Mouse (Mus musculus): ENCODE measurements at regions not wholly inside any gene's neighbourhood (a gene's known extent, or its start where the extent isn't known, plus 50 kb on each side); places are given as distances from the start of the nearest gene placed in this dataset.
"Not testable (repeated sequence)": the region's sequence is repeated elsewhere in the genome, so short reads cannot be mapped to it uniquely, and the experiment has no call there.

GRCm38 (mm10) chr2:114407408-114407807 is 206.1 kb upstream of the Zfp770 start:
- Histone ChIP-seq H3K27me3 (ENCODE audit: control insufficient read depth, insufficient read depth, low read length) (peaks cover 2% of the 10 kb centered on the region; the same call in 1 of the 2 replicates), H3K4me1 (ENCODE audit: control insufficient read depth, insufficient read depth, low read length) (no peaks in the 10 kb centered on the region), H3K9ac (ENCODE audit: low read depth, low read length) (no peak overlapping the region), H3K27ac (replicated peaks; ENCODE audit: insufficient read depth, low read depth, low read length) (no peak overlapping the region), H3K4me3 (ENCODE audit: insufficient read depth, low read depth, low read length) (no peak overlapping the region), H3K79me2 (ENCODE audit: control insufficient read depth, insufficient read depth, low read length) (no peaks in the 10 kb centered on the region), H3K36me3 (ENCODE audit: control insufficient read depth, insufficient read depth, low read length) (no peaks in the 10 kb centered on the region)
- WGBS, result 42% methylated on average over 5 of the region's 5 CpGs
- TF ChIP-seq POLR2A (IDR thresholded peaks at IDR 0.05; ENCODE audit: extremely low read depth, insufficient read depth, low read length) (no peak), CTCF (IDR thresholded peaks at IDR 0.05; ENCODE audit: low read depth, low read length) (no peak)
- no peak for DNase-seq (ENCODE audit: extremely low read depth, low read depth, low spot score)

GRCm38 (mm10) chr2:114384566-114384965 is 183.3 kb upstream of the Zfp770 start:
- Histone ChIP-seq H3K27ac (replicated peaks; ENCODE audit: insufficient read depth, low read depth, low read length) (no peak overlapping the region), H3K36me3 (ENCODE audit: control insufficient read depth, insufficient read depth, low read length) (no peaks in the 10 kb centered on the region), H3K4me1 (ENCODE audit: control insufficient read depth, insufficient read depth, low read length) (peaks cover 3% of the 10 kb centered on the region; the same call in 1 of the 2 replicates), H3K9ac (ENCODE audit: low read depth, low read length) (no peak overlapping the region), H3K79me2 (ENCODE audit: control insufficient read depth, insufficient read depth, low read length) (no peaks in the 10 kb centered on the region), H3K4me3 (ENCODE audit: insufficient read depth, low read depth, low read length) (no peak overlapping the region), H3K27me3 (ENCODE audit: control insufficient read depth, insufficient read depth, low read length) (0 out of 2 replicates have a peak, but pooled peaks cover 2% of the 10 kb centered on the region)
- WGBS, result 5% methylated on average over 3 of the region's 3 CpGs
- no peak for TF ChIP-seq CTCF (IDR thresholded peaks at IDR 0.05; ENCODE audit: low read depth, low read length)
- TF ChIP-seq POLR2A (IDR thresholded peaks at IDR 0.05; ENCODE audit: extremely low read depth, insufficient read depth, low read length), result no peak
- DNase-seq (ENCODE audit: extremely low read depth, low read depth, low spot score), result peak; percentile 93

DNA sequence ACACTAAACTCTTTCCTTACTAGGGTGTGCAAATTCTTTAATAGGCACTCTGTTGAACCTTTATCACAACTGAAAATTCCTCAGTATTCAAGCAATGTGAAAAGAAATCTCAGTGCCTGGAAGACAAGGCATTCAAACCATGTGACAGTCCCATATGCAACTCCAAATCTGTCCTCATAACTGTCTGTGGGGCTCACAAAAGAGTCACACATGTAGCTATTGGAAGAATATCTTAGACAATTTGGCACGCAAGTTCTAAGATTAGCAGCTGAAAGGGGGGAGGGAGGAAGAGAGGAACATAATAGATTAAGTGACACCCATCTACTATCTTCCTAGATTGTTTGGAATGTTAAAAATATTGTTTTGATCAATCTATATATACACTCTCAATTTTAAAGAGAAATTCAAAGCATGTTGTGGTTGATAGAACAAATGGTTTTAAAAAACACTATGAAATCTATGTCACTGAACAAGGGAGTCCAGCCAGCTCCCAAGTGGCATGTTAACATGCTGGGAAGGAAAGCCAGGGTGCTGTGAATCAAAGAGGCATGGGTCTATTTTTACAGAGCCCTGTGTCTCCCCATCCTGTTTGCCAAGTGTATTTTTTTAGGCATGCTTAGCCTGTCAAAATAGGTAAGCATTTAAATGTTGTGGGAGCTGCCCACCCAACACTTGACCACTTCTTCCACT is 177.7 kb upstream of the Zfp770 start:
- no peaks in the 10 kb centered on the region for H3K4me1 ChIP-seq (ENCODE audit: control insufficient read depth, insufficient read depth, low read length)
- no peak for DNase-seq (ENCODE audit: extremely low read depth, low read depth, low spot score)
- H3K9ac ChIP-seq (ENCODE audit: low read depth, low read length), result no peak overlapping the region
- no peaks in the 10 kb centered on the region for H3K36me3 ChIP-seq (ENCODE audit: control insufficient read depth, insufficient read depth, low read length)
- TF ChIP-seq CTCF (IDR thresholded peaks at IDR 0.05; ENCODE audit: low read depth, low read length) (no peak), POLR2A (IDR thresholded peaks at IDR 0.05; ENCODE audit: extremely low read depth, insufficient read depth, low read length) (no peak)
- WGBS, result 96% methylated on average over 1 of the region's 1 CpGs
- H3K4me3 ChIP-seq (ENCODE audit: insufficient read depth, low read depth, low read length), result no peak overlapping the region
- no peaks in the 10 kb centered on the region for H3K79me2 ChIP-seq (ENCODE audit: control insufficient read depth, insufficient read depth, low read length)
- H3K27me3 ChIP-seq (ENCODE audit: control insufficient read depth, insufficient read depth, low read length), result 0 out of 2 replicates have a peak, but pooled peaks cover 4% of the 10 kb centered on the region
- H3K27ac ChIP-seq (replicated peaks; ENCODE audit: insufficient read depth, low read depth, low read length), result no peak overlapping the region

DNA sequence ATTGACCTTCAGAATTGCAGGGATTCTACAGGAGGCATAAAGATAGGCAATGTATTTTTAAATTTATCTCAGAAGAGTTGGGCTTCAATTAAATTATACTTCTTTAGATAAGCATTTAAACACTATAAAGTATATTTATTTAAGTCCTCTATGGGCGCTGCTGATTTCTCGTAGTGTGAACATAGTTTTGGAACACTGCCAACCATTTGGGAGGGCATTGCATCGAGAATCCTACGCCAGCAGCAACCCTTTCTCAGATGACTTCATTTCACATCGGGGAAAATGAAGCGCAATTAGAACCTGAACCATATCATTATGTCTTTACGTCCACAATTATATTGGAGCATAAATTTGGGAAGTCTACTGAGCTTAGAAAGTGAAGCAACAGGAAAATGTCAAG is 172.2 kb upstream of the Zfp770 start:
- Histone ChIP-seq H3K36me3 (ENCODE audit: control insufficient read depth, insufficient read depth, low read length) (no peaks in the 10 kb centered on the region), H3K9ac (ENCODE audit: low read depth, low read length) (no peak overlapping the region), H3K79me2 (ENCODE audit: control insufficient read depth, insufficient read depth, low read length) (no peaks in the 10 kb centered on the region), H3K27ac (replicated peaks; ENCODE audit: insufficient read depth, low read depth, low read length) (no peak overlapping the region), H3K4me3 (ENCODE audit: insufficient read depth, low read depth, low read length) (no peak overlapping the region), H3K27me3 (ENCODE audit: control insufficient read depth, insufficient read depth, low read length) (0 out of 2 replicates have a peak, but pooled peaks cover 2% of the 10 kb centered on the region), H3K4me1 (ENCODE audit: control insufficient read depth, insufficient read depth, low read length) (no peaks in the 10 kb centered on the region)
- DNase-seq (ENCODE audit: extremely low read depth, low read depth, low spot score), result no peak
- 67% methylated on average over 7 of the region's 7 CpGs for WGBS
- TF ChIP-seq POLR2A (IDR thresholded peaks at IDR 0.05; ENCODE audit: extremely low read depth, insufficient read depth, low read length), result no peak
- no peak for TF ChIP-seq CTCF (IDR thresholded peaks at IDR 0.05; ENCODE audit: low read depth, low read length)

GRCm38 (mm10) chr2:114353876-114354275 is 152.6 kb upstream of the Zfp770 start:
- not testable (repeated sequence) for H3K79me2 ChIP-seq (ENCODE audit: control insufficient read depth, insufficient read depth, low read length); H3K27ac ChIP-seq (replicated peaks; ENCODE audit: insufficient read depth, low read depth, low read length); H3K9ac ChIP-seq (ENCODE audit: low read depth, low read length); H3K27me3 ChIP-seq (ENCODE audit: control insufficient read depth, insufficient read depth, low read length); H3K4me3 ChIP-seq (ENCODE audit: insufficient read depth, low read depth, low read length); H3K4me1 ChIP-seq (ENCODE audit: control insufficient read depth, insufficient read depth, low read length); H3K36me3 ChIP-seq (ENCODE audit: control insufficient read depth, insufficient read depth, low read length)
- peak; percentile 33 for DNase-seq (ENCODE audit: extremely low read depth, low read depth, low spot score)
- WGBS, result 59% methylated on average over 11 of the region's 11 CpGs

- Histone ChIP-seq H3K36me3 (ENCODE audit: control insufficient read depth, insufficient read depth, low read length) (no peaks in the 10 kb centered on the region), H3K9ac (ENCODE audit: low read depth, low read length) (no peak overlapping the region), H3K27me3 (ENCODE audit: control insufficient read depth, insufficient read depth, low read length) (no peaks in the 10 kb centered on the region), H3K27ac (replicated peaks; ENCODE audit: insufficient read depth, low read depth, low read length) (no peak overlapping the region), H3K4me1 (ENCODE audit: control insufficient read depth, insufficient read depth, low read length) (no peaks in the 10 kb centered on the region), H3K79me2 (ENCODE audit: control insufficient read depth, insufficient read depth, low read length) (no peaks in the 10 kb centered on the region), H3K4me3 (ENCODE audit: insufficient read depth, low read depth, low read length) (no peak overlapping the region)
- no peak for DNase-seq (ENCODE audit: extremely low read depth, low read depth, low spot score)
- WGBS, result 87% methylated on average over 9 of the region's 9 CpGs
- no peak for TF ChIP-seq POLR2A (IDR thresholded peaks at IDR 0.05; ENCODE audit: extremely low read depth, insufficient read depth, low read length)
- no peak for TF ChIP-seq CTCF (IDR thresholded peaks at IDR 0.05; ENCODE audit: low read depth, low read length)
Observed at GRCm38 (mm10) chr2:114340578-114341293, 139.5 kb upstream of the Zfp770 start.

Data from liver, adult 2 months (tissue).